Mouse (Mus musculus): Measurements from ENCODE around the gene Actrt3. TPM values are rescaled to one million over a fixed set of nuclear protein-coding genes. Genes with fewer than 3 reads are reported as not detected.
"Not testable (repeated sequence)": the region's sequence is repeated elsewhere in the genome, so short reads cannot be mapped to it uniquely, and the experiment has no call there.

Actrt3 gene
- polyA plus RNA-seq, 1 experiment from 2014 or later: not detected

GRCm38 (mm10) chr3:30602065-30602739 is 2.5 kb upstream of the Actrt3 start, which contains the start of gene Mynn:
TSS of gene Mynn (plus strand) at chr3:30602065.
- H3K4me3 ChIP-seq: peak within 1 kb of the TSS; percentile 67
- H3K9ac ChIP-seq: peak within 1 kb of the TSS; percentile 68
- peaks cover 25% of the 10 kb centered on the region for H3K4me1 ChIP-seq
- H3K4me2 ChIP-seq (replicated peaks): peak within 1 kb of the TSS; percentile 81
- under 1% methylated on average over 40 of the region's 40 CpGs for WGBS
- no peaks in the 10 kb centered on the region for H3K9me3 ChIP-seq (replicated peaks)
- ATAC-seq (ENCODE audit: low FRiP score): peak; percentile 96
- peak within 1 kb of the TSS; percentile 93 for H3K27ac ChIP-seq
- H3K27me3 ChIP-seq: peaks cover 4% of the 10 kb centered on the region; the same call in 1 of the 2 replicates
- peaks cover 18% of the 10 kb centered on the region for H3K36me3 ChIP-seq

- H3K27me3 ChIP-seq: peaks cover 4% of the 10 kb centered on the region; the same call in 1 of the 2 replicates
- ATAC-seq (ENCODE audit: low FRiP score): no peak
- H3K27ac ChIP-seq: peak overlapping the region; percentile 93
- no peaks in the 10 kb centered on the region for H3K9me3 ChIP-seq (replicated peaks)
- H3K9ac ChIP-seq: peak overlapping the region; percentile 68
- peak overlapping the region; percentile 67 for H3K4me3 ChIP-seq
- H3K4me2 ChIP-seq (replicated peaks): peak overlapping the region; percentile 81
- H3K4me1 ChIP-seq: peaks cover 25% of the 10 kb centered on the region
- H3K36me3 ChIP-seq: peaks cover 15% of the 10 kb centered on the region
- 1% methylated on average over 13 of the region's 13 CpGs for whole genome bisulfite sequencing
Measured at GRCm38 (mm10) chr3:30601610-30602064, 1.9 kb upstream of the Actrt3 start.

GRCm38 (mm10) chr3:30601175-30601574 is 1.4 kb upstream of the Actrt3 start:
- Histone ChIP-seq H3K36me3 (peaks cover 12% of the 10 kb centered on the region), H3K4me1 (peaks cover 25% of the 10 kb centered on the region), H3K9ac (no peak overlapping the region), H3K27ac (peak overlapping the region; percentile 52; the same call in 1 of the 2 replicates), H3K9me3 (replicated peaks) (no peaks in the 10 kb centered on the region), H3K4me3 (peak overlapping the region; percentile 51), H3K4me2 (replicated peaks) (peak overlapping the region; percentile 81), H3K27me3 (peaks cover 4% of the 10 kb centered on the region; the same call in 1 of the 2 replicates)
- ATAC-seq (ENCODE audit: low FRiP score): no peak
- WGBS: under 1% methylated on average over 17 of the region's 17 CpGs

GRCm38 (mm10) chr3:30600717-30601116 is 978 bp upstream of the Actrt3 start:
- H3K9ac ChIP-seq: peak overlapping the region; percentile 43; the same call in 1 of the 2 replicates
- peak overlapping the region; percentile 81 for H3K4me2 ChIP-seq (replicated peaks)
- peaks cover 29% of the 10 kb centered on the region for H3K4me1 ChIP-seq
- ATAC-seq (ENCODE audit: low FRiP score): no peak
- peak overlapping the region; percentile 51 for H3K4me3 ChIP-seq
- no peaks in the 10 kb centered on the region for H3K9me3 ChIP-seq (replicated peaks)
- H3K27me3 ChIP-seq: peaks cover 4% of the 10 kb centered on the region; the same call in 1 of the 2 replicates
- H3K27ac ChIP-seq: peak overlapping the region; percentile 48
- peaks cover 11% of the 10 kb centered on the region; the same call in 1 of the 2 replicates for H3K36me3 ChIP-seq
- WGBS: 0% methylated on average over 14 of the region's 14 CpGs

GRCm38 (mm10) chr3:30597271-30597670 is 2.5 kb downstream of the Actrt3 start:
- no peak overlapping the region for H3K27ac ChIP-seq
- ATAC-seq (ENCODE audit: low FRiP score): no peak
- whole genome bisulfite sequencing: 86% methylated on average over 7 of the region's 7 CpGs
- H3K4me3 ChIP-seq: no peak overlapping the region
- H3K4me1 ChIP-seq: peaks cover 20% of the 10 kb centered on the region
- no peak overlapping the region for H3K9ac ChIP-seq
- H3K36me3 ChIP-seq: no peaks in the 10 kb centered on the region
- H3K9me3 ChIP-seq (replicated peaks): no peaks in the 10 kb centered on the region
- H3K4me2 ChIP-seq (replicated peaks): no peak overlapping the region
- H3K27me3 ChIP-seq: peaks cover 4% of the 10 kb centered on the region; the same call in 1 of the 2 replicates

- peak overlapping the region; percentile 87 for H3K9ac ChIP-seq
- H3K4me3 ChIP-seq: peak overlapping the region; percentile 82
- peak; percentile 82 for ATAC-seq (ENCODE audit: low FRiP score)
- H3K4me1 ChIP-seq: peaks cover 16% of the 10 kb centered on the region
- H3K9me3 ChIP-seq (replicated peaks): no peaks in the 10 kb centered on the region
- H3K4me2 ChIP-seq (replicated peaks): peak overlapping the region; percentile 74
- no peaks in the 10 kb centered on the region for H3K36me3 ChIP-seq
- under 1% methylated on average over 62 of the region's 62 CpGs for WGBS
- H3K27me3 ChIP-seq: peaks cover 4% of the 10 kb centered on the region; the same call in 1 of the 2 replicates
- H3K27ac ChIP-seq: peak overlapping the region; percentile 83
Measured at GRCm38 (mm10) chr3:30595111-30595832, 4.5 kb downstream of the Actrt3 start.

- H3K9ac ChIP-seq: no peak overlapping the region
- H3K4me2 ChIP-seq (replicated peaks): no peak overlapping the region
- H3K4me1 ChIP-seq: peaks cover 5% of the 10 kb centered on the region; the same call in 1 of the 2 replicates
- no peak overlapping the region for H3K27ac ChIP-seq
- peaks cover 4% of the 10 kb centered on the region; the same call in 1 of the 2 replicates for H3K27me3 ChIP-seq
- H3K36me3 ChIP-seq: no peaks in the 10 kb centered on the region
- 80% methylated on average over 4 of the region's 4 CpGs for WGBS
- no peaks in the 10 kb centered on the region for H3K9me3 ChIP-seq (replicated peaks)
- no peak overlapping the region for H3K4me3 ChIP-seq
- no peak for ATAC-seq (ENCODE audit: low FRiP score)
Measured at GRCm38 (mm10) chr3:30593719-30594485, 5.8 kb downstream of the Actrt3 start.

- Histone ChIP-seq H3K4me1 (peaks cover 5% of the 10 kb centered on the region; the same call in 1 of the 2 replicates), H3K27ac (no peak overlapping the region), H3K27me3 (no peaks in the 10 kb centered on the region), H3K4me3 (no peak overlapping the region), H3K9ac (no peak overlapping the region), H3K9me3 (replicated peaks) (no peaks in the 10 kb centered on the region), H3K36me3 (no peaks in the 10 kb centered on the region), H3K4me2 (replicated peaks) (no peak overlapping the region)
- no peak for ATAC-seq (ENCODE audit: low FRiP score)
- 0% methylated on average over 2 of the region's 2 CpGs for WGBS
Measured at GRCm38 (mm10) chr3:30592418-30592853, 7.3 kb downstream of the Actrt3 start.

- 89% methylated on average over 6 of the region's 6 CpGs for WGBS
- no peaks in the 10 kb centered on the region for H3K36me3 ChIP-seq
- no peak for ATAC-seq (ENCODE audit: low FRiP score)
Measured at GRCm38 (mm10) chr3:30588865-30589264, 10.9 kb downstream of the Actrt3 start.

GRCm38 (mm10) chr3:30573549-30573948 is 26.2 kb downstream of the Actrt3 start:
- Histone ChIP-seq H3K4me3 (no peak overlapping the region), H3K9me3 (replicated peaks) (no peaks in the 10 kb centered on the region), H3K27me3 (no peaks in the 10 kb centered on the region), H3K4me2 (replicated peaks) (no peak overlapping the region), H3K27ac (no peak overlapping the region), H3K4me1 (0 out of 2 replicates have a peak, but pooled peaks cover 2% of the 10 kb centered on the region), H3K36me3 (no peaks in the 10 kb centered on the region), H3K9ac (no peak overlapping the region)
- 10% methylated on average over 2 of the region's 2 CpGs for WGBS
- ATAC-seq (ENCODE audit: low FRiP score): no peak

More at GRCm38 (mm10) chr3:30588865-30589264, 10.9 kb downstream of the Actrt3 start:
- no peak overlapping the region for H3K4me2 ChIP-seq (replicated peaks)
- no peak overlapping the region for H3K27ac ChIP-seq
- no peaks in the 10 kb centered on the region for H3K9me3 ChIP-seq (replicated peaks)
- no peaks in the 10 kb centered on the region for H3K4me1 ChIP-seq
- no peak overlapping the region for H3K4me3 ChIP-seq
- no peaks in the 10 kb centered on the region for H3K27me3 ChIP-seq
- H3K9ac ChIP-seq: no peak overlapping the region

- H3K9me3 ChIP-seq (replicated peaks); H3K27me3 ChIP-seq; H3K36me3 ChIP-seq; H3K27ac ChIP-seq; H3K4me2 ChIP-seq (replicated peaks); H3K4me1 ChIP-seq; ATAC-seq (ENCODE audit: low FRiP score); H3K4me3 ChIP-seq; H3K9ac ChIP-seq: not testable (repeated sequence)
- no CpG with 5 or more reads among the region's 2 CpGs for WGBS
Measured at GRCm38 (mm10) chr3:30566333-30566732, 33.4 kb downstream of the Actrt3 start.

Measured in hindbrain, embryonic 12.5 days (tissue).